Mouse (Mus musculus) ES-Bruce4 (cell line): ENCODE measurements around the gene Ccdc180.

Experiments
- CTCF ChIP-seq: IDR thresholded peaks from one replicate; pipeline ENCODE4 v1.8.1; 2011; ENCODE audit warnings: low read depth, low read length
- EP300 ChIP-seq: IDR thresholded peaks from 2 replicates; pipeline ENCODE4 v1.6.1; 2011; ENCODE audit warnings: low read depth, low read length; ENCODE audit not compliant: insufficient read depth

GRCm38 (mm10) chr4:45867416-45867815 is 22.7 kb upstream of the Ccdc180 start:
- TF ChIP-seq CTCF (no peak), EP300 (no peak)
